Mouse (Mus musculus) bone marrow macrophage, adult 2 months (primary cell): ENCODE measurements at regions not wholly inside any gene's neighbourhood (a gene's known extent, or its start where the extent isn't known, plus 50 kb on each side); places are given as distances from the start of the nearest gene placed in this dataset.

ENCODE experiments used
- CTCF ChIP-seq: IDR thresholded peaks from 2 replicates; pipeline ENCODE4 v1.5.1; 2012; ENCODE audit warnings: low read depth, mild to moderate bottlenecking, low read length, moderate library complexity
- POLR2A ChIP-seq: IDR thresholded peaks from 2 replicates; pipeline ENCODE4 v1.6.1; 2012; ENCODE audit warnings: mild to moderate bottlenecking, low read depth, low read length, borderline replicate concordance

DNA sequence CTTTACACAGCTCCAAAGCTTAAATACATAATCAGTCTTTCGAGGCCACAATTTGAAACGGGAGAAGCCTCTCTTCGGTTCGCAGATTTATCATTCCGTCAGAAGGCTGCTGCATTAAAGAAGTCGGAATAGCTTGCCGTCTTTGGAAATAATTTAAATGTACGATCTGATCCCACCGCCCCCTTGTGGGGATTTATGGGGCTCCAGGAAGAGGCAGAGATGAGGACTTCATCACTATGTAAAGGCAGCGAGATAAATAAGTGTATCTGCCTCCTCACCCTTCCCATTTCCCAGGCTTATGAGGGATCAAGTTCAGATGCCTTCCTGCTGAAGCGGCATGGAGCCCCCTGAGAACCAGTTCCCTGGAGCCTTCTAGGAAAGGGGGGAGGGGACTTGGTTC, 89.9 kb upstream of the Bnip2 start:
- no peak for TF ChIP-seq POLR2A
- no peak for TF ChIP-seq CTCF
